Mouse (Mus musculus) retina, embryonic 14.5 days (tissue): ENCODE measurements around the gene Btd.
A peak's percentile ranks its signal among the peaks of the same experiment; 100 is the strongest.
"Not testable (repeated sequence)": the region's sequence is repeated elsewhere in the genome, so short reads cannot be mapped to it uniquely, and the experiment has no call there.

Experiments used
- DNase-seq: peaks from one replicate; pipeline ENCODE4 v3.0.0-alpha.2; 2015; ENCODE audit warnings: low spot score

Btd gene

GRCm38 (mm10) chr14:31640890-31641505 is at the start of gene Btd, which contains the start of gene Hacl1:
TSS of gene Btd (plus strand) at chr14:31641028.
TSS of gene Hacl1 (minus strand) at chr14:31641286.
- DNase-seq = peak; percentile 88

DNA sequence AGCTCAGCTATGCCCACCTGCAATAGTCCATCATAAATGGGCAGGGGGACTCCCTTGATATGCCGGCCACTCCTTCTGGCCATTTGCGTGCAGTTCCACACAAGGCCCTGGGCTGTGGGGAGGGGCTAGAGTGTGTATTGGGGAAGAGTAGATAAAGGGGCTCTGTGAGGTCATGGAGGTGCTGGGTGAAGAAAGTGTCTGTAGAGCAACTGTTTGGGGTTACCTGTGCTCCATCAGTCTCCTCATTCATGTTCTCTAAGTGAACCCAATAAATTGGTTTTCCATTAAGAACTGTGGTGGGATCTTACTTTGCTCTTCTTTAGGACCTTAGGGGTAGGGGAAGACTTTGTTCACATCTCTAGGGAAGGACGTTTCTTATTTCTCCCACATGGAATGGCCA is 49.6 kb upstream of the Btd start, which contains the start of gene Colq:
TSS of gene Colq (minus strand) at position 101 of the 400 bp plus-strand sequence.
- no peak for DNase-seq

GRCm38 (mm10) chr14:31593036-31593435 is 47.8 kb upstream of the Btd start:
- DNase-seq = no peak

DNA sequence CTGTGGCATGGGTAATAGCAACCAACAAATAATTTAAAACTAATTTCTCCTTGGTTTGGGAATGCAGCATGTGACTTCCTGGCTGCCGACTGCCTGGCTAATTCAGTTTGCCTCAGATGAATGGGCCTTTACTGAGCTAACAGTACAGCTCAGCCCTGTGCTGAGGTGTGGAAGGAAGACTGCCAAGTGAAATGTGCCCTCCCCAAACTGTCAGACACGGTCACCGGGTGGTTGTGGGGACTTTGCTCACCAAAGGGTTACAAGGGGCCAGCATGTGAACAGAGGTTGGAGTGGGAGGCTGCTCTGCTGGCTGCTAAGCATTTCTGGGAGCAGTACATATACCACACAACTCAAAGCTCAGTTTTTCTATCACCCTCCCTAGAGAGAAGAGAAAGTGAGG is 46.1 kb upstream of the Btd start:
- no peak for DNase-seq

- DNase-seq = no peak
Observed at GRCm38 (mm10) chr14:31596408-31596807, 44.4 kb upstream of the Btd start.

DNA sequence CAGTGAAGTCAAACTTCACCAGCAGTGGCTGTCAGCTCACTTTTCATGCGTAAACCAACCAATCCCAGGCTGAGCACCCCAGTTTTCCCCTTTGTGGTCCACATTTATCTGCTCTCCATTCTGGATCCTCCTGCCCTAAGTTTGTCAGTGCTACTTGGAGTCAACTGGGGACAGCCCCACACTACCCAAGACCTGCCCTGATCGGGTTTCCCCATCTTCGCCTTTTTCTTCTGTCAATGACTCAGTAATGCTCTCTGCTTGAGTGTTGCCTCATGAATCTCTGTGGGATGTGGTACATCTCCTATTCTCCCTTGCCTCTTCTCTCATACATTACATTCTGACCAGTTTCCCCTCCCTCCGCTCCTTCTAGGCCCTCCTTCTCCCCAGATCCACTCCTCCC is 43.4 kb upstream of the Btd start:
- no peak for DNase-seq

DNA sequence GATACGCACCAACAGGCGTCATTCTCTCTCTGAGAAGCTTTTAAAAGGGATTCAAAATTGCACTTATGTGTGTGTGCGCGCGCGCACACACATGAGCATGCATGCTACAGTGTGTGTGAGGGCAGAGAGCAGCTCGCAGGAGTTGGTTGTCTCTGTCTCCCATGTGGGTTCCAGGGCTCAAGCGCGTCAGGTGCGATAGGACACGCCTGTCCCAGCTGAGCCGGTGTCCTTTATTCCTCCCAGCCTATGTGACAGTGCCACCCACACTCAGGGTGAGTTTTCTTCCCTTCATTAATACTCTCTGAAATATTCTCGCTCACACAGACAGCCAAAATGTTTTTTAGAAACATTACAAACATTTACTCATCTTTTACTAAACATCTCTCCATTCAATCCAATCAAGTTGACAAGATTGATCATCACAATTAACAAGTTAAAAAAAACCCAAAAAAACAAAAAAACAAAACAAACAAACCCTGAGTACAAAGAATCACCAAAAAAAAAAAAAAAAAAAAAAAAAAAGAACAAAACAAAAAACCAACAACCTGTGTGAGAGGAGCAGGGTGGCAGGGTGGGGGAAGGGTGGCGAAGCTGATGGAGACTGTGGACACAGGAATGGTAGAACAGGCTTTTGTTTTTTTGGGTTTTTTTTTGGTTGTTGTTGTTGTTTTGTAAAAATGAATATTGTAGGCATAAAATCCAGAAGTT is 38.8 kb upstream of the Btd start:
- no peak for DNase-seq

GRCm38 (mm10) chr14:31602616-31602979 is 38.2 kb upstream of the Btd start:
- not testable (repeated sequence) for DNase-seq

DNA sequence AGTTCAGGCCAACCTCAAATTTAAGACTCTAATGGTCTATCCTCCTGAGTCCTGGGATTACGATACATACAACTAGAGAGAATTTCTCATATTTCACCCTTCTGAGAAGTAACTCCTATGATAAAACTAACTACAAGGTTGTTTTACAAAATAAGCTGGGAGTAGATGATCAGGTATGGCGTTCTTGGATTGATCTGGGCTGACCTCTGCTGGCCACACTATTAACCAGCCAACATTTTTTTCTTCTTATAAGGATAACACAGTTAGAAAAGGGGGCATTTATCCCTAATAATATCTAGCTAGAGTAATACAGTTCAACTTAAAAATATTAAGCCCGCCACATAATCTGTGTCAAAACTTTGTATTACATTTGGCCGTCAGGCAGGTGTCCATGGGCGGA is 35.9 kb upstream of the Btd start:
- peak; percentile 14 for DNase-seq

- DNase-seq = no peak
Observed at GRCm38 (mm10) chr14:31605514-31605913, 35.3 kb upstream of the Btd start.

DNA sequence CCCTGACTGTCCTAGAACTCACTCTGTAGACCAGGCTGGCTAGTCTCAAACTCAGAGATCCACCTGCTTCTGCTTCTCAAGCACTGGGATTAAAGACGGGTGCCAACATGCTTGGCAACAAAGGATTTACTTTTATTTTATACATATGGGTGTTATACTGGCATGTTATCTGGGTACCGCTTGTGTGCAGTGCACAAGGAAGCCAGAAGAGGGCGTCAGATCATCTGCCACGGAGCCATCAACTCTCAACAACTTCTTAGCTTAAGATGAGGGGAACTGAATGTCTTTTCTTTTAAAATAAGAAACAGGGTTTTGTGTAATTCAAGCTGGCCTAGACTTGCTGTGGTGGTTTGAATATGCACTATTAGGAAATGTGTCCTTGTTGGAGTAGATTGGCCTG is 28.8 kb upstream of the Btd start:
- no peak for DNase-seq

- no peak for DNase-seq
Observed at GRCm38 (mm10) chr14:31613671-31614070, 27.2 kb upstream of the Btd start.

GRCm38 (mm10) chr14:31617204-31617603 is 23.6 kb upstream of the Btd start:
- DNase-seq = no peak

DNA sequence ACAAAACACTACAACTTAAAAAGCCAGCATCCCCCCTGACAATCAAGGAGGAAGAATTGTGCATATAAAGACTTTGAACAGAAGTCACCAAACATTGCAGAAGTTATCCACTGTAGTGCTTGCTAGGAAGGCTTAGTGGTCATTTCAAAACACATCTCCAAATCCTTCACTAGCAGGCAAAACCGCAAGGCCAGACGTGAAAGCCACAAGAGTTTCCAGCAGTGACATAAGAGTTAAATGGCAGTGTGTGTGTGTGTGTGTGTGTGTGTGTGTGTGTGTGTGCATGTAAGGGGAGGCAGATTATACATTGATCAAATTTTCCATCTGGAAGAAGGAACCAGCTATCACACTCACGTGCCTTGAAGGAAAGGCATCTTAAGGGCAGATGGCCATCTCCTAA is 22.8 kb upstream of the Btd start:
- no peak for DNase-seq

DNA sequence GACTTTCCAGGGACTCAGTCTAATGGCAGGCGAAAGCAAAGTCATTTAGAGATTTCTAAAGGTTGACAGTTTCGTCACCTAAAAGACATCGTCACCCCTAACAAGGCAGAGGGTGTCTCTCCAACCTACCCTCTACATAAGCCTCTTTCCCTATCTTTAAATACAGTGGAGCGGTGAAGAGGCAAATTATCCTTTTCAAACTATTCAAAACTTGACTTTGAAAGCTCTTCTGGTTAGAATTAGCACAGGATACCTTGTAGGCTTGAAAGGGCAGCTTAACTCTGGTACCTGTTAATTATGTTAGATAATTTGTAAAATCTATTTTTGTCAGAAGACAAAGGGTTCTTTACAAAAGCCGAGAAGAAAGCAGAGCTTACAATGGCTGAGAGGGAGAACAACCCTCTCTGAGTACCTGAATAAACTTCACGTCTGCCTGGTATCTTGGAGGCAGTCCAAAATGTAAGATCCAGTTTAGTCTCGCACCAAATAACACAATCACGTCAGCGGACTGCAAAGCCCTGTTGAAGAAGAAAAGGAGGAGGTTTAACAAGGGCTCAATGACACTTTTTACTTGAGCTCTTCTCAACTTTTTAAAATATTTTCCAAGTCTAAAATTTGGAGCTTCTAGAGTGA is 20.1 kb upstream of the Btd start:
- no peak for DNase-seq

GRCm38 (mm10) chr14:31622748-31623147 is 18.1 kb upstream of the Btd start:
- DNase-seq = no peak

GRCm38 (mm10) chr14:31630677-31631076 is 10.2 kb upstream of the Btd start:
- no peak for DNase-seq

GRCm38 (mm10) chr14:31640346-31640889 is 410 bp upstream of the Btd start, which contains the start of gene Gm49387:
TSS of gene Gm49387 (minus strand) at chr14:31640878.
- DNase-seq = no peak

DNA sequence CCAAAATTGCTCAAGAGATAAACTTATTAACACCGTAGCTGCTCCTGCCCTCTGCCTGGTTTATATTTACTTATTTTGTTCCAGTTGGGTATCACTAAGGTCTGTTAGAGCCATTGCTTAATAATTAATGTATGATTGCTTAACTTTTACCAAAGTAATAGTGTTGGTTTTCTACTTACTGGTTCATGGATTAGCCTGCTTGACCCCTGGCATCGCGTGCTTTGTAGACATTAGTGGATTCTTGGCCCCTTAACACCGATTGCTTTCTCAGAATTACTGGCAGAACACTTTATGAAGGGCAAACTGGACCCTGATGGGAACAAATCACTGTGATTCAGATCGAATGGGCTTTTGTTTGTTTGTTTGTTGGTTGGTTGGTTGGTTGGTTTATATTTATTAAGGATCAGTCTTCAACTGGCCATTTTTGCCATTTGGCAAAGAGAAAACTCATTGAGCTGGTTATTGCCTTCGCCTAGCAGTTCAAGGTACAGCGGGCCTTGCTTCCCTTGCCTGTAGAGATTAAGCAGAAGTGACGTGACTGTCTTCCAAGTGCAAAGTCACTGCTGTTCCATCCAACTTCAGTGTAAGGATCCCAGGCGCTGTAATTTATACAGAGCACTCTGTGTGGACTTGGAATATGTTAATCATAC is 803 bp downstream of the Btd start:
- DNase-seq = no peak

DNA sequence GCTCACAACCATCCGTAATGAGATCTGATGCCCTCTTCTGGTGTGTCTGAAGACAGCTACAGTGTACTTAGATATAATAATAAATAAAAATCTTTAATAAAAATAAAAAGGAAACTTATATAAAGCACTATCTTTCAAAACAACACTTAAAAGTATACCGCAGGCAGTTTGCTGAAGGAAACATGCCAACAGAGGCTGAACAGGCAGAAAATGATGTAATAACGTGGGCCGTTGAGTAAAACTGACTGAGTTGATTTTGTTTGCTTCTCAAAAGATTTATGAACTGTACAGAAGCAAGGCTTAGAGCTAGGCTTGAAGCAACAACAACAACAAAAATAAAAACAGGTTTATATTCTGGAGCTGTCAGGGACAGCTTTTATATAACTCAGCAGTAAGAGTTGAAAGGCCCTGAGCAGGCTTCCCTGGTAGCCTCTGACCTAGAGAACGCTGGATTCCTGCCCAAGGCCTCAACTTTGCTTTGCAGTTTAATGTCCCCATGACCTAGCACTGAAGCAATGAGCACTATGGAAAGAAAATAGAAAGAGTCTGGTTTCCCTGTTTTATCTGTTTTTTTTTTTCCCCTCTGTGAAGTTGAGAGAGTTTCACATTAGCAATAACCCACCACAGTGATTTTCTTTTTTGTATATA is 3.5 kb downstream of the Btd start:
- DNase-seq = no peak

DNA sequence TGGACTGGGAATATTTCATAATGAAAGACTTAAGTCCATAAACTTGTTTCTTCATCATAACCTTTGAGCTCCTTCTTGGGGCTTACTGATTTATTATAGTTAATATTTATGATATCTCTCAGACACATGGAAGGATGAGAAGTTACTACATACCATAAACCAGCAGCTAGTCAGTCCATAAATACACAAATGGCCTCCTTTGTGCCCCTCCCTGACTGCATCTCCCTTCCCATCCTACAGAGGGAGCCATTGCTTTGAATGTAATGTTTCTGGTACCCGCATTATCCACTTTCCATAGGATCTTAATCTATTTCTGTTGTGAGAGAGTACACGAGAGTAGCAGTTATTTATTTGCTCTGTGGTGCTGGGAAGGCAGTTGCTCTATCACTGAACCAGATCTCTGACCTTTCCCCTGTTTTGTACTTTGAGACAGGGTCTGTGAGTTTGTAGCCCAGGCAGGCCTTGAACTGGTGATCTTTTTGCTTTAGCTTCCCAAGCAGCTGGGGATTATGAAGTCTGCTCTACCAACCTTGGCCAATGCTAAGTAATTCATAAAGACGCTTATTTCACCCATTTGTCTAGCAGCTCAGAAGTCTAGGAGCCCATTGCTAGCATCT is 4.2 kb downstream of the Btd start:
- no peak for DNase-seq

GRCm38 (mm10) chr14:31645920-31646319 is 5.1 kb downstream of the Btd start:
- no peak for DNase-seq
